Mouse (Mus musculus): Measurements from ENCODE around the gene Fam104a.
"Not testable (repeated sequence)": the region's sequence is repeated elsewhere in the genome, so short reads cannot be mapped to it uniquely, and the experiment has no call there.

The Fam104a gene

DNA sequence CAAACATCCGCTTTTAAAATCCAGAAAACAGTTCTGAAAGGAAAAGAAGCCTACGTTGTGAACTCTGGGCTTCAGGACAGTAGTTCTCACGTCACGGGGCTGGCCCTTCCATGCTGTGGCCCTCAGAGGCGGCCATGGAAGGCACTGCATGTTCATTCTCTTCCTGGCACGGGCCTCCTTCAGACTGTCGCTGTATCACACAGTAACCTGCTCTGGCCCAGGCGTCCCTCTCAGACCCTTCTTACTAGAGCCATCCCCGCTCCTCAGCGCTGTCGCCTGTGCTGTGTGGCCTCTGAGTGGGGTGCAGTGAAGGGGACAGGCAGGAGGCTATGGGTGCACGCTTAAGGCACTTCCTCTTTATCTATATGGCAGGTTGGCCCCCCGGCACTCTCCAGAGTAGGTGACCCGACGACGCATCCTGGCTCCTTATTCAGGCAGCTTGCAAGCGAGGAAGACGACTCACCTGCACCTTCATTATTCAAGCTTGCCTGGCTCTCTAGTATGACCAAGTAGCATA is 22.1 kb downstream of the Fam104a start:
- DNase-seq, result no peak

DNA sequence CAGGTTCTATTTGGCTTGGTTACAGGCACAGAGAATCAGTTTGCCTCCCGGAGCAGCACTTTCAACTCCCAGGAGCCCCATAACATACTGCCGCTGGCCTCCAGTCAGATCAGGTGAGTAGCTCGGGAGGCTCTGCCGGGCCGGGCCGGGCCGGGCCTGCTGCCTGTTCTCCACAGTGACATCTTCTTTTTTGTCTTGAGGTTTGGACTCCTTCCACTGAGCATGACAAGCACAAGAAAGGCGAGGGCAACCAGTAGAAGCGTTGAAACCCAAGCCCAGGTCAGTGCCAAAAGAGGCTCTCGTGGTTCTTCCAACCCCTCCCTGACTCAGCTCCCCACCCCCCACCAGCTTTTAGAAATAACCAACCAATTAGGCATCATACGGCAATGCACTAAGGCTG is 23.0 kb downstream of the Fam104a start:
- peak; percentile 61 to 63 for DNase-seq

DNA sequence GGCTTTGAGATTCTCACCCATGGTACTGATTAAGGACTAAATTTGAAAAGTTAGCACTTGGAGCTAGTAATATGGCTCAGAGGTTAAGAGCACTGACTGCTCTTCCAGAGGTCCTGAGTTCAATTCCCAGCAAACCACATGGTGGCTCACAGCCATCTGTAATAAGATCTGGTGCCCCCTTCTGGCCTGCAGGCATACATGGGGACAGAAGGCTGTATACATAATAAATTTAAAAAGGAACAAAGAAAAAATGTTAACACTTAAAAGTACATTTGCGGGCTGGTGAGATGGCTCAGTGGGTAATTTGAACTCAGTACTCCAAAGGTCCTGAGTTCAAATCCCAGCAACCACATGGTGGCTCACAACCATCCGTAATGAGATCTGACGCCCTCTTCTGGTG is 23.7 kb downstream of the Fam104a start:
- not testable (repeated sequence) for DNase-seq

GRCm38 (mm10) chr11:113658763-113659162 is 25.2 kb downstream of the Fam104a start:
- no peak for DNase-seq

- DNase-seq, result no peak
Observed at GRCm38 (mm10) chr11:113658319-113658718, 25.6 kb downstream of the Fam104a start.

DNA sequence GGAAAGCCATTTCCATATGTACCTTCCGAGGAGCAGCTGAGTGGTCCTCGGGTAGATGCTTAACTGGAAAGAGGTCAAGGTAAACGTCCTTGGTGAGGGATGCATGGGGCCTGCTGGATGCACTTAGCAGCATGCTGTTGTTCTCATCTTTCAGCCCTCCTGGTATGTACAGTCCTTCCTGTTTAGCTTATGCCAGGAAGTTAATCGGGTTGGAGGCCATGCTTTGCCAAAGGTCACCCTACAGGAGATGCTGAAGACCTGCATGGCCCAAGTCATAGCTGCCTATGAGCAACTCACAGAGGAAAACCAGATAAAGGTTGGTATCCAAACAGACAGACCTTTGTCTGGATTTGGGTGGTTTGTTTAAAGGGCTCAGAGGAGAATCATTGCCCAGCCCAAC is 26.7 kb downstream of the Fam104a start:
- DNase-seq, result no peak

DNA sequence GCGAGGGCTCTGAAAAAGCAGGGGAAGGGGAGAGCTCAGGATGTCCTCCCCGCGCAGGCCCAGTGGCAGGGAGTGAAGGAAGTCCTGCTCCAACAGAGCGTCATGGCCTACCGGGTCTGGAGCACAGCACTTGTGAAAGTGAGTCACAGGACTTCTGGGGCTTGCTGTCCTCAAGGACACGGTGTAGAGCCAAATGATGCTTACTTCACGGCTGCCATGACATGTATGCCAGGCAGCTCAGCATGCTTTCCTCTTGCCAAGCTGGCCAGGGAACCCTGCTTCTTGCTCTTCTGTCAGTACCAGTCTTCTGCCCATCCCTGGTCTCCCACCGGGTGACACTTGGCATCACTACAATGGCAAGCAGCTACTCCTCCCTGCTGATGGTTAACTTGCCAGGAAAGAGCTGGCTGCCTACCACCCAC is 27.4 kb downstream of the Fam104a start:
- DNase-seq, result peak; percentile 92 to 98

DNA sequence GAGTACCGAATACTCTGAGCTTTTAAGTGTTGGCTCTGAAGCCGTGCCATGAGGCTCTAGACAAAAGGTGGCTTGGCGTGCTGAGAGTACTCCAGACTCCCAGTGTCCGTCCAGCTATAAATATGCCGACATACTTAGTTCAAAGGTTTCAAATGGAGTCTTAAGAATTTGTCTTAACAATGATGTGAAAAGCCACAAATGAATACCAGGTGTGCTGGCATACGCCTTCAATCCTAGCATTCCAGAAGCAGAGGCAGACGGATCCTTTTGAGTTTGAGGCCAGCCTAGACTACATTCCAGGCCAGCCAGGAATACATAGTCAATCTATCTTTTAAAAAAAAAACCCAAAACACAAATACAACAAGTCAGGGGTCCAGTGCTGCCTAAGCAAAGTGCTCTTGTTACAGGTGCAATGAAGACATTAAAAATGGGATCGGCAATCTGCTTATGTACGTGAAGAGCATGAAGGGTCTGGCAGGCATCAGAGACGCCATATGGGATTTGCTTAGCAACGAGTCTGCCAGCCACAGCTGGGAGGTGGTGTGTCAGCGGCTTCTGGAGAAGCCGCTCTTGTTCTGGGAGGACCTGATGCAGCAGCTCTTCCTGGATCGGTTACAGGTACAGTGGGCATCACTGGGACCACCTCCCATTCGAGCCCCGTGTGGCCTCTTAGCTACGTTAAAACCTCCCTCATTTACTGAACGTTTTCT is 29.2 kb downstream of the Fam104a start:
- peak; percentile 79 to 81 for DNase-seq

DNA sequence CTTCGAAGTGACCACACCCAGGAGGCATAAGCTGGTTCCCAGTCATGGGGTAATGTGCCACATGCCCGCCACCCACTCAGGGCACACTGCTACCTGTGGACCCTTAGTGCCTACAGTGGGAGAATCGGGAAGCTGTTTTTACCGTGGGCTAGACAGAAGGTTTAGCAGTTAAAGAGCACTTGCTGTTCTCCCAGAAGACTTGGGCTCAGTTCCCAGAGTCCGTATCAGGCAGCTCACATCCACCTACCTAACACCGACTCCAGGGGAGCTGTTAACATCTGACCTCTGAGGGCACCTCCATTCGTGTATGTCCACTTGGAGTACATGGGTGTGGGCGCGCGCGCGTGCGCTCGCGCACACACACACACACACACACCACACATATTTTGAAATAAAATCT is 29.9 kb downstream of the Fam104a start:
- DNase-seq, result peak; percentile 29 to 44

DNA sequence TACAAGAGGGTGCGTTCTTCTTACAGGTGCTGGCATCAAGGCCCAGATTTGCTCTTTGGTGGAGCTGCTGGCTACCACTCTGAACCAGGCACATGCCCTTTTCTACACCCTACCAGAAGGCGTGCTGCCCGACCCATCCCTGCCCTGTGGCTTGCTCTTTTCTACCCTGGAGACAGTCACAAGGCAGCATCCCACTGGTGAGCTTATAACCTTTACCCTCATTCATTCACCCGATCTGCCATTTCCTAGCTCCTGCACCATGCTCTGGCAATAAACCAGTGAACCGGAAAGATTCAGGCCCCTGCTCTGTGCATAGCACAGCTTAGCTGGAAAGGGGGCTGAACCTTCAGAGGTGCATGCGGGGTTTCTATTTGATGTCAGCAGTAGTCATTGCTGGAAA is 31.4 kb downstream of the Fam104a start:
- no peak for DNase-seq

- peak; percentile 85 to 89 for DNase-seq
Observed at GRCm38 (mm10) chr11:113651907-113652273, 32.1 kb downstream of the Fam104a start.

DNA sequence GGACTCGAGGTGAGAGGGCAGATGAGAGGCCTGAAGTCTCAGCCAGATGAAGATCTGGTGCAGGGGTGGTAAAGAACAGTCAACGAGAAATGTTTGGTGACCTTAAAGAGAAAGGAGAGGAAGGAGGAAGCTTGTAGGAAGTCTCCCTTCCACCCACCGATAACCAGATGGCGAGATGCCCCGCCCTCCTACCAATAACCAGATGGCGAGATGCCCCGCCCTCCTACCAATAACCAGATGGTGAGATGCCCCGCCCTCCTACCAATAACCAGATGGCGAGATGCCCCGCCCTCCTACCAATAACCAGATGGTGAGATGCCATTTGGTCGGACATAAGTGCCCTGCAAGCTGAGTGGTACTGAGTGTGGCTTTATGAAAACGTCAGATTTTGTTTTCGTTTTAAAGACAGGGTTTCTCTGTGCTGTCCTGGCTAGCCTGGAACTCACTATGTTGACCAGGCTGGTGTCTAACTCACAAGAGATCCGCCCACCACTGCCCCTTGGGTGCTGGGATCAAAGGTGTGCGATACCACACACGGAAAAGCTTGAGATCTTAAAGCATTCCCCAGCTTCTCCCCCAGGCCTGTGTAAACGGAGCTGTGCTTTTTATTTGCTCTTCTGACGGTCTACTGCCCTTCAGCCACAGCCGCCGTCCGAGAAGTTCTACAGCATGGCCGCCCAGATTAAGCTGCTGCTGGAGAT is 32.6 kb downstream of the Fam104a start:
- DNase-seq, result peak; percentile 83 to 88

DNA sequence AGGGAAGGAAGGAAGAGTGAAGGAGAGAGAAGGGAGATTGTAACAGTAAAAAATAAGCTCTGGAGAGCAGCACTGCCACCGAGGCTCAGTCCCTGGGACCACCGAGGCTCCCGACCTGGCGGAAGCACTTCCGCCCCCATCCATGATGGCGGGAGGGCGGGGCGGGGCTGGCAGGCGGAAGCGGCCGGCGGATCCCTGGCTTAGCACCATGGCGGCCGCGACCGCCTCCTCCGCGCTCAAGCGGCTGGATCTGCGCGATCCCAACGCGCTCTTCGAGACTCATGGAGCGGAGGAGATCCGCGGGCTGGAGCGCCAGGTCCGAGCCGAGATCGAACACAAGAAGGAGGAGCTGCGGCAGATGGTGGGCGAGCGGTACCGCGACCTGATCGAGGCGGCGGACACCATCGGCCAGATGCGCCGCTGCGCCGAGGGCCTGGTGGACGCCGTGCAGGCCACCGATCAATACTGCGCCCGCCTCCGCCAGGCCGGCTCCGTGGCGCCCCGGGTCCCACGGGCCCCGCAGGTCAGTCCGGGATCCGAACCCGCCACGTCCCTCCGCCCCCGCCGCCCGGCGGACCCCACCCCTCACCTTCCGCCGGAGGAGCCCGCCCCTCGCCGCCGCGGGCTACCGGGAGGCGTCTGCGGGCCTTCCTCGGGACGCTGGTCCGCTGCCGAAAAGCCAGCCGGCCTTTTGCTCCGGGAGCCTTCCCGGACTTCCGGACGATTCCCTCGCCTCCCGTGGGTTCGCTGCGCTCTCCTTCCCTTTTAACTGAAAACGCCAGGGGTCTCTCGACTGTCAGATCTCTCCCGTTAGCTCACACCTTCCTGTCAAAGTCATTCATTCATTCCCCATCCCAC is 34.4 kb downstream of the Fam104a start, which contains the start of gene Slc39a11:
Gene Slc39a11, minus strand, starts transcription at position 727 of the 858 bp plus-strand sequence.
- peak; percentile 90 to 92 for DNase-seq

DNA sequence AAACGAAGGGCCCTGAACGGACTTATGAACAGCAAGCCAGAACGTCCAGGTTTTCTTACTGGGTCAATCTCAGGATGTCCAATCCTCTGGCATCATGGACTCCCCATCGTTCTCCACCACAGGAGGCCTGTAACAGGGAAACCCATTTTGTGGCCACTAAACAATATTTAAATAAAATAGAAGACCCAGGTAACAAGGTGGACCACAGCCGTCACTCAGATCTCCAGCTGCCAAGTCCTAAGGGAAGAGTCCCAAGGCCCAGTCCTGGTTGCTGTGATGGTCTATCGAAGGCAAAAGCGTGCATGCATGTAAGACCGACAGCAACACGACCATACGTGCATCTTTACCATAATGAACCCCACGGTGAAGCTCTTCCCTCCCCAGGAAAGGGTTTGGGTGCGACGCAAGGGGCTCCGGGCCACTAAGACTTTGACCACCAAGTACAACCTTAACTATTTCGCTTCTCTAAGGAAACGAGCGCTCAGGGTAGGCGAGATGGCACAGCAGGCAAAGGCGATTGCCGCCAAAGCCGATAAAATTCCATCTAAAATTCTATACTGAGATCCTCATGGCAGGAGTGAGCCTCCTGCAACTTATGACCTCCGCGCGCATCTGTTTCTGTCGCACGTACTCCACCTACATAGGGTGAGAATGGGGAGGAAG is 35.1 kb downstream of the Fam104a start, which contains the start of gene Cog1:
Gene Cog1, plus strand, starts transcription at position 480 of the 663 bp plus-strand sequence.
- no peak for DNase-seq

GRCm38 (mm10) chr11:113648152-113648551 is 35.8 kb downstream of the Fam104a start:
- DNase-seq, result peak; percentile 95 to 97

DNA sequence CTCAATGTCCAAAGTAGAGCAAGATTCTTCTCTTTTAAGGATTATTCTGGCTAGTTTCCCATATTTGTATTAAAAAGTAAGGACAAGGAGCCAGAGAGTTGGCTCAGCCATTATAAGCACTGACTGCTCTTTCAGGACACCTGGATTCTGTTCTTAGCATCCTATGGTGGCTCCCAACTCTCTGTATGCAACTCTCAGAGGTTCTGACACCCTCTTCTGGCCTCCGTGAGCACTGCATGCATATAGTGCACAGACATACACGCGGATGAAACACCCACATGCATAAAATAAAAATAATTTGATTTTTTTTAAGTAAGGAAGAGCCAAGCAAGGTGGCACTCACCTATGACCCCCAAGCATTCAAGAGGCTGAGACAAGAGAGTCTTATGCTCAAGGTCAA is 38.8 kb downstream of the Fam104a start:
- no peak for DNase-seq

DNA sequence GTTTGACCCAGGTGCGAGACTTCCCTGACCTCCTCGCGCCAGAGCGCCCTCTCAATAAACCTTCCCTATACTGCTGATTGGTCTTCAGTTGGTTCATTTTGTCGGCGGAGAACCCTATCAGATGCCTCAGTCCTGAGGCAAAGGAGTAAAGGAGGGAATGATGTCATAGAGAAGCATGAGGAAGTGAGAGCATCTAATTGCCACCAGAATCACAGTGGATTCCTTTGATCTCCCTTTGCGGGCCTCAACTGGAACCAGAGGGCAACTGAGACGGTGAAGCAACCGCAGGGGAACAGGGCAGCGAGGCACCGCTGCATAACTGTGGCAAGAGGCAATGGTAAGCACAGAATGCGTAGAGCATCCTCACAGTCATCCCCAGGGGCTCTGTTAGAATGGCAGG is 45.3 kb downstream of the Fam104a start:
- DNase-seq, result no peak

DNA sequence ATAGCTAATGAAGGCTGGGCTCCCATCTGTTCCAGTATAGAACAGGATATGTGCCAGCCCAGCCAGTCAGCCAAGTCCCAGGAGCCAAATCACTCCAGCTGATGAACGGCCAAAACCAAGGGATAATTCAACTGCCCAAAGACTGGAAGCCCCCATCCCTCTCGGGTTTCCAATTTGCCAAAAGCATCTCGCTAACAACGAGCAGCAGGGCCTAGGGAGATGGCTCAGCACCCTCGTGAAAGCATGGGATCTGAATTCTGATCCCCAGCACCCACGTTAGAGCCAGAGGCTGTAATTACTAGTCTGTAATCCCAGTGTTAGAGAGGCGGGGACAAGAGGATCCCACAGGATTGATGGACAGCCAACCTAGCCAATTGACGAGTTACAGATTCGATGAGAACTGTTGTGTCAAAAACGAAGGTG is 49.2 kb downstream of the Fam104a start:
- peak; percentile 86 to 89 for DNase-seq

GRCm38 (mm10) chr11:113633398-113633797 is 50.6 kb downstream of the Fam104a start:
- DNase-seq, result no peak

- no peak for DNase-seq
Observed at GRCm38 (mm10) chr11:113632303-113632702, 51.7 kb downstream of the Fam104a start.

DNA sequence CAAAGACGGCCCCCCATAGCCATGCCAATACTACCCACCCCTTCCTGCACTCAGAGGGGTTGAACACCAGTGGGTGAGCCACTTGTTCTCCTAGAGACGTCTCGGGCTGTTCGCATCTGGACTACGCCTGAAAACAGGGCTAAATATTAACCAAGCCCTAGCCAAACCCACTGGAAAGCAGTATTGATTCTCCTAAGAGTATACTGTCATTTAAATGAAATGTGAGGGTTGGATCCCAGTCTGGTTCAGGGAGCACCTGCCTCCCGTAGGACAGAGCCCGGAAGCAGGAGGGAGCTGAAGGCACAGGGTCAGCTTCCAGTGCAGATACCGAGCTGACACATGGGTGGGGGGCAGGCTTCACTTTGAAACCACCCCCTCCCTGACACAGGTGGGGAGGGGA is 52.1 kb downstream of the Fam104a start:
- no peak for DNase-seq

DNA sequence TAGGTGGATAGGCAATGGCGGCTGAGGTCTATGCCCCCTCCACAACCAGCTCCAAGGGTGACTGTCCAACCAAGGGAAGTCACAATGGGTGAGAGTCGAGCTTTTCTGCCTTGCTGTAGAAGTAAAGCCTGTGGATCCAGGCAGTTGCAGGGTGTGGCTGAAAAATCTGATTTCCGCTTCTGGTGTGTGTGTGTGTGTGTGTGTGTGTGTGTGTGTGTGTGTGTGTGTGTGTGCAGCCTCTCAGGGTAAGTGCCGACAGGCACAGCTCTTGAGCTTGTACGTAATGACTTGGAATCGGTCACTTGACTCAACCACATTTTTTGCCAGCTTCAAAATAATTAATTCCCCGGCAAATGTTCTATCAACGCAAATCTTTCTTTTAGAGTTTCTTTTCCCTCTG is 52.7 kb downstream of the Fam104a start:
- no peak for DNase-seq
